Mouse (Mus musculus): Measurements from ENCODE around the gene Pkdrej. TPM values are rescaled to one million over a fixed set of nuclear protein-coding genes. Genes with fewer than 3 reads are reported as not detected.
A peak's percentile ranks its signal among the peaks of the same experiment; 100 is the strongest.

Gene Pkdrej
- polyA plus RNA-seq, 1 experiment from 2014 or later, result 0.14 TPM

DNA sequence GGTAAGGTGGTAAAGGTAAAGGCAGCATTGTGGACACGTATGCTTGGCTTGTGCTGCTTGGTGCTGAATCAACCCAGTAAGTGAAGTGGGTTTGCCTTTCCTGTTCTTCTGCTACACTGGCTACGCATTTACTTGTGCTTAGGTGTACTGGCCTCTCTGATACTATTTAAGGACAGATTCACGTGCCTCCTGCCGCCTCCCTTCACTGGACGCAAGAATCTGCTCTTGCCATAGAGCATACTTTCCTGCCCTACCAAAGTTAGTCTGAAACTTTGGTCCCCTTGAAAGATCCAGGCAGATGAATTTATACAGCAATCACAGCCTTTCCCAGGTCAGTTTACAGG lies 11.1 kb downstream of the Pkdrej start:
- H3K27me3 ChIP-seq (replicated peaks), result 0 out of 2 replicates have a peak, but pooled peaks cover 4% of the 10 kb centered on the region
- H3K4me2 ChIP-seq, result peak overlapping the region; percentile 87
- no peaks in the 10 kb centered on the region for H3K36me3 ChIP-seq
- WGBS, result 52% methylated on average over 5 of the region's 5 CpGs
- H3K4me1 ChIP-seq (replicated peaks), result peaks cover 9% of the 10 kb centered on the region
- H3K4me3 ChIP-seq, result peak overlapping the region; percentile 68
- H3K9ac ChIP-seq, result peak overlapping the region; percentile 81
- peak overlapping the region; percentile 95 for H3K27ac ChIP-seq (ENCODE audit: poor library complexity, severe bottlenecking)
- 0 out of 2 replicates have a peak, but pooled peaks cover 3% of the 10 kb centered on the region for H3K9me3 ChIP-seq (replicated peaks)
- ATAC-seq (ENCODE audit: insufficient number of reproducible peaks, low FRiP score), result no peak

DNA sequence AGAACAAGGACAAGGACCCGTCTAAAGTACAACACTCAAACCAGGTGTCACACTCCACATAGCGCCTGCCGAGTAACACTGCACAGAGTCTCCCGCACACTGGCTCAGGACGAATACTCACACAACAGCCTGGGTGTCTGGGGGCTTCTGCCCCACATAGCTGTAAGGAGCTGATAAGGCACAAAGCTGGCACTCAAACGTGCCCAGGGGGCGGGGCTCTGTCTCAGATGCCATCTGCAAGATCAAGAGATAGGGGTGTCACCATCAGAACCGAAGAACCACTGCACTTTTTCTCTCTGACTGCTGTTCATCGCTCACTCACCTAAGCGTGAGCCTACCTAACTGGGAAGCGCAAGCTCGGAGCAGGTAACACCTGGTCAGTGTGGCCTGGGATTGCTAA lies 12.4 kb downstream of the Pkdrej start:
- no peak overlapping the region for H3K27ac ChIP-seq (ENCODE audit: poor library complexity, severe bottlenecking)
- H3K9ac ChIP-seq, result 0 out of 2 replicates have a peak overlapping the region, but pooled peaks have one; percentile 18
- no peak for ATAC-seq (ENCODE audit: insufficient number of reproducible peaks, low FRiP score)
- 80% methylated on average over 12 of the region's 12 CpGs for WGBS
- H3K4me1 ChIP-seq (replicated peaks), result peaks cover 9% of the 10 kb centered on the region
- H3K4me2 ChIP-seq, result no peak overlapping the region
- H3K27me3 ChIP-seq (replicated peaks), result no peaks in the 10 kb centered on the region
- no peaks in the 10 kb centered on the region for H3K36me3 ChIP-seq
- no peak overlapping the region for H3K4me3 ChIP-seq
- no peaks in the 10 kb centered on the region for H3K9me3 ChIP-seq (replicated peaks)

DNA sequence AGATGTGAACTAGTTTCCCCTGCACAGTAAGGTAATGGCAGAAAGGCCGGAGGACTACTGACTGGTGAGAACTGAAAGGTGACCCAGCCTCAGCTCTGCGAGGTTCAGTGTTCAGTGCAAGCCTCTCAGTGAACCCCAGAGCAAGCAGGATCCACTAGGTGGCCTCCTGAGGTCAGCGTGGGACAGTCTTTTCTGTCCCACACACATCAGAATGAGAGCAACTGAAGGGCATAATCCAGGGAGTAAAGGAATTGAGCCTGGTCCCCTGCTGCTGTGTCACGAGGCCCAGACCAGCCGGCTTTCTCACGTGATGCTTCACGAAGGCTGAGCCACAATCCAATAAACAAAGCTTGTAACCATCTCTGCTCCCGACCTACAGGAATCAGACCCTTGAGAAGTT lies 13.1 kb downstream of the Pkdrej start:
- Histone ChIP-seq H3K4me2 (no peak overlapping the region), H3K9ac (no peak overlapping the region), H3K36me3 (no peaks in the 10 kb centered on the region), H3K27me3 (replicated peaks) (no peaks in the 10 kb centered on the region), H3K27ac (ENCODE audit: poor library complexity, severe bottlenecking) (no peak overlapping the region), H3K9me3 (replicated peaks) (no peaks in the 10 kb centered on the region), H3K4me1 (replicated peaks) (peaks cover 9% of the 10 kb centered on the region), H3K4me3 (no peak overlapping the region)
- ATAC-seq (ENCODE audit: insufficient number of reproducible peaks, low FRiP score), result no peak
- 63% methylated on average over 8 of the region's 8 CpGs for WGBS

DNA sequence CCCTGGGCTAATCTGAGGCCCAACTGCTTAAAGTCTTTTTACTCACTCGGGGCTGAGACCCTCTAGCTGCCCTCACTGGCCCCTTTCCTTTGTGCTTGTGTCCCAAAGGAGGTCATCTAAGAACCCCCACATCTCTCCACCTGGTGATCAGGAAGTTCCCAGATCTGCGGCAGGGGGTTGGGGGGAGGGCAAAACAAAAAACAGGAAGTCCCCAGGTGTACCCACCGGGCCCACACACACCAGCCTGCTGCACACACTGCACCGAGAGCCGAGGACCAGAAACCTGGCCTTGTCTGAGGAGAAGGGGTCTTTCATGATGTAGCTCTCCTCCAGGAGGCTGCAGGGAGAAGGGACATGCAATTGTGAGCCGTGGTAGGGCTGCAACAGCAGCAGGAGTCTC lies 13.5 kb downstream of the Pkdrej start:
- no peak overlapping the region for H3K27ac ChIP-seq (ENCODE audit: poor library complexity, severe bottlenecking)
- H3K4me3 ChIP-seq, result no peak overlapping the region
- no peak overlapping the region for H3K9ac ChIP-seq
- no peak for ATAC-seq (ENCODE audit: insufficient number of reproducible peaks, low FRiP score)
- peaks cover 11% of the 10 kb centered on the region for H3K4me1 ChIP-seq (replicated peaks)
- H3K36me3 ChIP-seq, result no peaks in the 10 kb centered on the region
- H3K9me3 ChIP-seq (replicated peaks), result no peaks in the 10 kb centered on the region
- no peaks in the 10 kb centered on the region for H3K27me3 ChIP-seq (replicated peaks)
- no peak overlapping the region for H3K4me2 ChIP-seq
- WGBS, result 79% methylated on average over 6 of the region's 6 CpGs

DNA sequence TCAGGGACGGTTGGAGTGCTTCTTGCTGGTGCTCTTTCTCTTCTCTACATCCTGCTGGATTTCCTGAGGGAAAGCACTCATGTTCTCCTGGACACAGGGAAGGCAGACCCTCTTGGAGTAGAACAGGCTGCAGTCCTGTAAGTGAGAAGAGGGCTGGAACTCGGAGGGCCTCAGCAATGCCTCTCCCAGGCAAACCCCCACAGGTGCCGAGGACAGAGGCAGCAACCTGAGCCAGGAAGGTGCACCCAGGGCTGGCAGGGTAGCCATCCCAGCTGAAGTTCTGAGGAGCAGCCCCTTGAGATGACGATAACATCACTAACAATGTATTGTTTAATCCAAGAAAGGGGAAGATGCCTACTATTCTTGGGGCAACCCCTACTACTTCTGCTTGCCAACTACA lies 14.1 kb downstream of the Pkdrej start:
- Histone ChIP-seq H3K36me3 (no peaks in the 10 kb centered on the region), H3K4me2 (no peak overlapping the region), H3K4me3 (no peak overlapping the region), H3K9ac (no peak overlapping the region), H3K27me3 (replicated peaks) (no peaks in the 10 kb centered on the region), H3K9me3 (replicated peaks) (no peaks in the 10 kb centered on the region), H3K4me1 (replicated peaks) (peaks cover 14% of the 10 kb centered on the region), H3K27ac (ENCODE audit: poor library complexity, severe bottlenecking) (no peak overlapping the region)
- WGBS, result 77% methylated on average over 4 of the region's 4 CpGs
- no peak for ATAC-seq (ENCODE audit: insufficient number of reproducible peaks, low FRiP score)

DNA sequence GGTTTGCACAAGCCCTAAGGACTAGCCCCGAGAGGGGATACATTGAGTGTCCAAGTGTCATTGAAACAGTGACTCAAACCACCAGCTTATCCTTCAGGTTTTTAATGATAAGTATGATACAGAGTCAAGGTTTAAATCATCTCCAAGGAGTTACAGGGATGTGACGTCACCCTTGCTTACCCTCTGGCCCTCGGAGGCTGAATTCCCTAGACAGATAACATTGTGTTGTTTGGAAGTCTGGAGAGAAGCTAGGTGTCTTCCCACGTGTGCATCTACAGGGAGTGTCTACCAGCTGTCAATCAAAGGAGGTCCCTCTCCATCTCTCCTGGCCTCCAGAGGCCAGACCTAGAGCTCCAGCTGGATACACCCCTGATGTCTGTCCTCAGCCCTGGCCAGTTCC lies 14.6 kb downstream of the Pkdrej start:
- 67% methylated on average over 4 of the region's 4 CpGs for WGBS
- Histone ChIP-seq H3K36me3 (no peaks in the 10 kb centered on the region), H3K4me1 (replicated peaks) (peaks cover 14% of the 10 kb centered on the region), H3K9ac (no peak overlapping the region), H3K9me3 (replicated peaks) (no peaks in the 10 kb centered on the region), H3K4me2 (no peak overlapping the region), H3K27ac (ENCODE audit: poor library complexity, severe bottlenecking) (no peak overlapping the region), H3K27me3 (replicated peaks) (no peaks in the 10 kb centered on the region), H3K4me3 (no peak overlapping the region)
- ATAC-seq (ENCODE audit: insufficient number of reproducible peaks, low FRiP score), result no peak

DNA sequence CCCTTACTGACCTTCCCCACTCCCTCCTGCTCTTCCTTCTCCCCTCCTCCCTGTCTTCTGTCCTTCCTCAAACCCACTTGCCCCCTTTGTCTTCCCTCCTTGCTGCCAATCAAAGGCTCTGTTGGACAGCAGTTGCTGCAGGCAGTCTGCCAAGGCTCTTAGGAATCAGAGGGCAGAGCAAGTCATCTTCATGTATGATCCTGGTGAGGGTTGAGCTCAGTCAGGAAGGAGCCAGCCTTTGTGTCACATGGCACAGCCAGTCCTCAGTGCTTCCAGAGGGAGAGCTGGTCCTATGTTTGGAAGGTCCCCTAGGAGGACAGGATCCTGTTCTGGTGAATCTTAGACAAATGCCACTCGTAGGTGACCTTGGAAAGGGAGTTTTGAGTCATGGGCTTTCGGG lies 18.6 kb downstream of the Pkdrej start:
- Histone ChIP-seq H3K4me2 (no peak overlapping the region), H3K4me1 (replicated peaks) (peaks cover 5% of the 10 kb centered on the region; the same call in 1 of the 2 replicates), H3K9ac (no peak overlapping the region), H3K9me3 (replicated peaks) (no peaks in the 10 kb centered on the region; the same call in 1 of the 2 replicates), H3K27ac (ENCODE audit: poor library complexity, severe bottlenecking) (no peak overlapping the region), H3K4me3 (no peak overlapping the region), H3K36me3 (no peaks in the 10 kb centered on the region), H3K27me3 (replicated peaks) (no peaks in the 10 kb centered on the region)
- no peak for ATAC-seq (ENCODE audit: insufficient number of reproducible peaks, low FRiP score)
- WGBS, result 79% methylated on average over 2 of the region's 2 CpGs

DNA sequence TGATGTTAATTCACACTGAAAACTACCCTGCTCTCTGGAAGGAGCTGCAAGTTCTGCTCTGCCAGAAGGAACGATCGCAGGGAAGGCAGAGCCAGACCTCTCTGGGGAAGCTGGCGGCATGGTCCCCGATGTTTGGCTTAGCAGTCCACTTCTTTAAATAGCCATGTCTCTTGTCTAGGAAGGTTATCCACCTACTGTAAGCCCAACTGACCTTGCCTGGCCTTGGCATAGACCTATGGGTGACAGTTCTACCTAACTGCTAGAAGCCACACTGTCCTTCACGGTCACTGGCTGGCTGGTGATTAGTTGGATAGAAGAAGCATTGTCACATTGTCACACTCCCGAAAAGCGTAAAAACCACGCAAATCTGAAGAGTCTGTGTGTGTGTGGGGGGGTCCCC lies 22.9 kb downstream of the Pkdrej start:
- no peak overlapping the region for H3K27ac ChIP-seq (ENCODE audit: poor library complexity, severe bottlenecking)
- H3K4me2 ChIP-seq, result no peak overlapping the region
- no peak for ATAC-seq (ENCODE audit: insufficient number of reproducible peaks, low FRiP score)
- H3K27me3 ChIP-seq (replicated peaks), result no peaks in the 10 kb centered on the region
- no peak overlapping the region for H3K9ac ChIP-seq
- no peaks in the 10 kb centered on the region for H3K36me3 ChIP-seq
- 80% methylated on average over 8 of the region's 8 CpGs for WGBS
- H3K4me3 ChIP-seq, result no peak overlapping the region
- peaks cover 5% of the 10 kb centered on the region; the same call in 1 of the 2 replicates for H3K4me1 ChIP-seq (replicated peaks)
- no peaks in the 10 kb centered on the region; the same call in 1 of the 2 replicates for H3K9me3 ChIP-seq (replicated peaks)

DNA sequence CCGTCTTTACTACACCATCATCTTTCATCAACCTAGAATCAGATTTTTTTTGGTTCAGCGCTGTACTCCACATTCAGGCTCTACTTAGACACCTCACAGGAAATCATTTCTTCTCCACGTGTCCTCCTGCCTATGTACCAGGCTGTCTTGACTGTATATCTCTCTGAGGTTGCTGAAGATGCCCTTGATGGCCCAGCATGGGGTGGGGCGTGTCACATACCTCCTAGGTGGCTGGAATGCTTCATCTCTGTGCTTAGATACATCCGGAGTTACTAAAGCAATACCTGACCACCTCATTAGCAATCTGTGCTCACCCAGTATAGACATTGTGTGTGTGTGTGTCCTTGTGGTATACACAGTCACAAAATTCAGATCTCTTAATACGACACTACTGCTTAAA lies 26.0 kb downstream of the Pkdrej start:
- H3K4me2 ChIP-seq, result no peak overlapping the region
- H3K27ac ChIP-seq (ENCODE audit: poor library complexity, severe bottlenecking), result no peak overlapping the region
- no peak for ATAC-seq (ENCODE audit: insufficient number of reproducible peaks, low FRiP score)
- no peaks in the 10 kb centered on the region for H3K36me3 ChIP-seq
- H3K9me3 ChIP-seq (replicated peaks), result no peaks in the 10 kb centered on the region; the same call in 1 of the 2 replicates
- H3K9ac ChIP-seq, result no peak overlapping the region
- no peak overlapping the region for H3K4me3 ChIP-seq
- 68% methylated on average over 6 of the region's 6 CpGs for WGBS
- peaks cover 3% of the 10 kb centered on the region; the same call in 1 of the 2 replicates for H3K4me1 ChIP-seq (replicated peaks)
- H3K27me3 ChIP-seq (replicated peaks), result no peaks in the 10 kb centered on the region

DNA sequence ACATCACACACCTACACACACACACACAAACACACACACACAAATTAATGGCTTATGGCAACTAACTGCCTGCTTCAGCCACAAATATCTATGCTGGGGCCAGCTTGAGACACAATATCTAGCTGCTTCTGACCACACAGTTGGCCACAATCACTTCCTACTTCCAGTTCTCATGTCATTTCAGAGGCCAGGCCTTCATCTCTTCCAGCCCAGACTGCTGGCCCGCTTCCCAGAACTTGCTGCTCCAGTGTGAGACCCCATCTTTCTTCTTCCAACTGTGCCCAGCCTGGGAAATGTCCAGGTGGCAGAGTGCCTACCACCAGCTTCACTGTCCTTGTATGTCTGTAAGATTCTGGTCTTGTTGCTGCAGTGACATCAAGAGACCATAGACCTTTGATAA lies 28.7 kb downstream of the Pkdrej start:
- WGBS, result 61% methylated on average over 1 of the region's 1 CpGs
- Histone ChIP-seq H3K27ac (ENCODE audit: poor library complexity, severe bottlenecking) (no peak overlapping the region), H3K4me2 (no peak overlapping the region), H3K9me3 (replicated peaks) (no peaks in the 10 kb centered on the region), H3K4me1 (replicated peaks) (peaks cover 8% of the 10 kb centered on the region), H3K36me3 (no peaks in the 10 kb centered on the region), H3K9ac (no peak overlapping the region), H3K27me3 (replicated peaks) (no peaks in the 10 kb centered on the region), H3K4me3 (no peak overlapping the region)
- no peak for ATAC-seq (ENCODE audit: insufficient number of reproducible peaks, low FRiP score)

DNA sequence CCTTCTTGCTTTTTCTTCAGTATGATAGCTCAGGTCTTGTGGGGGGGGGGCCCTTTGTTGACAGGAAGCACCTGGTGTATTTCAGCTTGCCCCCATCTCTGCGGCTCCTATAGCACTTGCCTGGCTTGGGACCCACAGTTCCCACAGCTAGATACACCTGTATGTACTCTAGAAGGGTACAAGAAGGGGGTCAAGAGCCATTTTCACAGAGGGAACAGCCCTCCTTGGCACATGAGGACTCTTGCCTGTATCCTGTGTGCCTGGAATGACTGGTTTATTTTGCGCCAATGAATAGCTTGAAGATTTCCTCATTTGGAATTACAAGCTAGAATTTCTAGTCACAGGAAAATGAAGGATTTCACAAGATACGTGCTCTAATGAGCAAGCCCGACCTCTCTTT lies 30.1 kb downstream of the Pkdrej start:
- no peaks in the 10 kb centered on the region for H3K27me3 ChIP-seq (replicated peaks)
- H3K4me1 ChIP-seq (replicated peaks), result peaks cover 16% of the 10 kb centered on the region
- H3K9me3 ChIP-seq (replicated peaks), result no peaks in the 10 kb centered on the region
- H3K4me3 ChIP-seq, result no peak overlapping the region
- no peak overlapping the region for H3K9ac ChIP-seq
- 83% methylated on average over 4 of the region's 4 CpGs for WGBS
- no peak overlapping the region for H3K27ac ChIP-seq (ENCODE audit: poor library complexity, severe bottlenecking)
- H3K36me3 ChIP-seq, result no peaks in the 10 kb centered on the region
- no peak overlapping the region for H3K4me2 ChIP-seq
- no peak for ATAC-seq (ENCODE audit: insufficient number of reproducible peaks, low FRiP score)

DNA sequence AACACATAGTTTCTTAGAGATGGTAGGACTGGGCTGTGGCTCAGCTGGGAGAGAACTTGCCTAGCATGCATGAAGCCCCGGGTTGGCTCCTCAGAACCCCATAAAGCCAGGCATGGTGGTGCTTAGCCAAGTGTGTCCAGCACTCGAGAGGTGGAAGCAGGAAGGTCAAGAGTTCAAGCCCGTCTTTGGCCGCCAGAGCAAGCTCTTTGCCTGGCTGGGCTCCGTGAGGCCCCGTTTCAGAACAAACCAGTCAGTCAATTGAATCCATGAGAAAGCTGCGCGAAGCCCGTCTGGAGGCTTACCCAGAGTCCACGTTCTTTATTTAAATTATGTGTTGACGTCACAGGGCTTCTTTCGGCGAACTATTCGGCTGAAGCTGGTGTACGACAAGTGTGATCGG lies 32.9 kb downstream of the Pkdrej start:
- no peak overlapping the region for H3K27ac ChIP-seq (ENCODE audit: poor library complexity, severe bottlenecking)
- H3K4me1 ChIP-seq (replicated peaks), result peaks cover 17% of the 10 kb centered on the region
- H3K36me3 ChIP-seq, result no peaks in the 10 kb centered on the region
- H3K27me3 ChIP-seq (replicated peaks), result no peaks in the 10 kb centered on the region
- 74% methylated on average over 16 of the region's 16 CpGs for WGBS
- no peak overlapping the region for H3K9ac ChIP-seq
- ATAC-seq (ENCODE audit: insufficient number of reproducible peaks, low FRiP score), result no peak
- H3K4me2 ChIP-seq, result no peak overlapping the region
- H3K9me3 ChIP-seq (replicated peaks), result no peaks in the 10 kb centered on the region
- no peak overlapping the region for H3K4me3 ChIP-seq
